Mouse (Mus musculus): ENCODE measurements around the gene Olfr73. TPM values are rescaled to one million over a fixed set of nuclear protein-coding genes. Genes with fewer than 3 reads are reported as not detected.

Olfr73 gene
- polyA plus RNA-seq (2014; fragmentation: Illumina TruSeq; extraction: RNeasy Lipid Tissue Mini Kit (QIAGEN cat#74804); ENCODE audit: low read depth, low replicate concordance): not detected

GRCm38 (mm10) chr2:88037599-88037998, at the start of gene Olfr73:
Gene Olfr73 (minus strand): TSS chr2:88037699.

GRCm38 (mm10) chr2:88071730-88072129, 34.2 kb upstream of the Olfr73 start, which contains the start of gene Olfr1163:
Gene Olfr1163 (minus strand): TSS chr2:88071830.

GRCm38 (mm10) chr2:88051029-88051428, 13.5 kb upstream of the Olfr73 start, which contains the start of gene Olfr1162:
Gene Olfr1162 (minus strand): TSS chr2:88051129.

GRCm38 (mm10) chr2:88022474-88022873, 15.0 kb downstream of the Olfr73 start, which contains the start of gene Olfr1161:
Gene Olfr1161 (plus strand): TSS chr2:88022774.

GRCm38 (mm10) chr2:88007515-88008318, 29.8 kb downstream of the Olfr73 start, which contains the start of gene Olfr1160:
Gene Olfr1160 (minus strand): TSS chr2:88008268.

GRCm38 (mm10) chr2:87989813-87990212, 47.7 kb downstream of the Olfr73 start, which contains the start of gene Olfr1158:
Gene Olfr1158 (plus strand): TSS chr2:87990113.

Other genes with a start within 250 kb of the Olfr73 start
- not detected for gene Olfr1143, start 237.1 kb downstream of the Olfr73 start, polyA plus RNA-seq (2014; fragmentation: Illumina TruSeq; extraction: RNeasy Lipid Tissue Mini Kit (QIAGEN cat#74804); ENCODE audit: low read depth, low replicate concordance)
- gene Olfr1145, start 227.9 kb downstream of the Olfr73 start, polyA plus RNA-seq (2014; fragmentation: Illumina TruSeq; extraction: RNeasy Lipid Tissue Mini Kit (QIAGEN cat#74804); ENCODE audit: low read depth, low replicate concordance): not detected
- gene Olfr1148, start 207.2 kb downstream of the Olfr73 start, polyA plus RNA-seq (2014; fragmentation: Illumina TruSeq; extraction: RNeasy Lipid Tissue Mini Kit (QIAGEN cat#74804); ENCODE audit: low read depth, low replicate concordance): not detected
- not detected for gene Olfr1150-ps1, start 193.7 kb downstream of the Olfr73 start, polyA plus RNA-seq (2014; fragmentation: Illumina TruSeq; extraction: RNeasy Lipid Tissue Mini Kit (QIAGEN cat#74804); ENCODE audit: low read depth, low replicate concordance)
- gene Olfr1151, start 181.8 kb downstream of the Olfr73 start, polyA plus RNA-seq (2014; fragmentation: Illumina TruSeq; extraction: RNeasy Lipid Tissue Mini Kit (QIAGEN cat#74804); ENCODE audit: low read depth, low replicate concordance): not detected
- not detected for gene Olfr1152, start 171.2 kb downstream of the Olfr73 start, polyA plus RNA-seq (2014; fragmentation: Illumina TruSeq; extraction: RNeasy Lipid Tissue Mini Kit (QIAGEN cat#74804); ENCODE audit: low read depth, low replicate concordance)
- not detected for gene Olfr1153, start 142.7 kb downstream of the Olfr73 start, polyA plus RNA-seq (2014; fragmentation: Illumina TruSeq; extraction: RNeasy Lipid Tissue Mini Kit (QIAGEN cat#74804); ENCODE audit: low read depth, low replicate concordance)
- gene Olfr1154, start 132.5 kb downstream of the Olfr73 start, polyA plus RNA-seq (2014; fragmentation: Illumina TruSeq; extraction: RNeasy Lipid Tissue Mini Kit (QIAGEN cat#74804); ENCODE audit: low read depth, low replicate concordance): not detected
- gene Olfr1155, start 92.6 kb downstream of the Olfr73 start, polyA plus RNA-seq (2014; fragmentation: Illumina TruSeq; extraction: RNeasy Lipid Tissue Mini Kit (QIAGEN cat#74804); ENCODE audit: low read depth, low replicate concordance): not detected
- not detected for gene Olfr1156, start 84.6 kb downstream of the Olfr73 start, polyA plus RNA-seq (2014; fragmentation: Illumina TruSeq; extraction: RNeasy Lipid Tissue Mini Kit (QIAGEN cat#74804); ENCODE audit: low read depth, low replicate concordance)
- not detected for gene Olfr1157, start 69.4 kb downstream of the Olfr73 start, polyA plus RNA-seq (2014; fragmentation: Illumina TruSeq; extraction: RNeasy Lipid Tissue Mini Kit (QIAGEN cat#74804); ENCODE audit: low read depth, low replicate concordance)
- gene Olfr74, start 63.0 kb downstream of the Olfr73 start, polyA plus RNA-seq (2014; fragmentation: Illumina TruSeq; extraction: RNeasy Lipid Tissue Mini Kit (QIAGEN cat#74804); ENCODE audit: low read depth, low replicate concordance): not detected
- gene Olfr1158, start 47.6 kb downstream of the Olfr73 start, polyA plus RNA-seq (2014; fragmentation: Illumina TruSeq; extraction: RNeasy Lipid Tissue Mini Kit (QIAGEN cat#74804); ENCODE audit: low read depth, low replicate concordance): not detected
- gene Olfr1160, start 29.4 kb downstream of the Olfr73 start, polyA plus RNA-seq (2014; fragmentation: Illumina TruSeq; extraction: RNeasy Lipid Tissue Mini Kit (QIAGEN cat#74804); ENCODE audit: low read depth, low replicate concordance): not detected
- not detected for gene Olfr1161, start 14.9 kb downstream of the Olfr73 start, polyA plus RNA-seq (2014; fragmentation: Illumina TruSeq; extraction: RNeasy Lipid Tissue Mini Kit (QIAGEN cat#74804); ENCODE audit: low read depth, low replicate concordance)
- gene Olfr1162, start 13.4 kb upstream of the Olfr73 start, polyA plus RNA-seq (2014; fragmentation: Illumina TruSeq; extraction: RNeasy Lipid Tissue Mini Kit (QIAGEN cat#74804); ENCODE audit: low read depth, low replicate concordance): not detected
- not detected for gene Olfr1163, start 34.1 kb upstream of the Olfr73 start, polyA plus RNA-seq (2014; fragmentation: Illumina TruSeq; extraction: RNeasy Lipid Tissue Mini Kit (QIAGEN cat#74804); ENCODE audit: low read depth, low replicate concordance)
- gene Olfr1164, start 56.3 kb upstream of the Olfr73 start, polyA plus RNA-seq (2014; fragmentation: Illumina TruSeq; extraction: RNeasy Lipid Tissue Mini Kit (QIAGEN cat#74804); ENCODE audit: low read depth, low replicate concordance): not detected
- gene Olfr1166, start 90.6 kb upstream of the Olfr73 start, polyA plus RNA-seq (2014; fragmentation: Illumina TruSeq; extraction: RNeasy Lipid Tissue Mini Kit (QIAGEN cat#74804); ENCODE audit: low read depth, low replicate concordance): not detected
- not detected for gene Olfr1167, start 117.5 kb upstream of the Olfr73 start, polyA plus RNA-seq (2014; fragmentation: Illumina TruSeq; extraction: RNeasy Lipid Tissue Mini Kit (QIAGEN cat#74804); ENCODE audit: low read depth, low replicate concordance)
- gene Olfr1168, start 144.2 kb upstream of the Olfr73 start, polyA plus RNA-seq (2014; fragmentation: Illumina TruSeq; extraction: RNeasy Lipid Tissue Mini Kit (QIAGEN cat#74804); ENCODE audit: low read depth, low replicate concordance): not detected
- gene Olfr1170, start 190.6 kb upstream of the Olfr73 start, polyA plus RNA-seq (2014; fragmentation: Illumina TruSeq; extraction: RNeasy Lipid Tissue Mini Kit (QIAGEN cat#74804); ENCODE audit: low read depth, low replicate concordance): not detected
- not detected for gene Olfr1173, start 242.2 kb upstream of the Olfr73 start, polyA plus RNA-seq (2014; fragmentation: Illumina TruSeq; extraction: RNeasy Lipid Tissue Mini Kit (QIAGEN cat#74804); ENCODE audit: low read depth, low replicate concordance)